Mouse (Mus musculus) hindbrain, embryonic 12.5 days (tissue): ENCODE results near the gene Gpr65. TPM values are rescaled to one million over a fixed set of nuclear protein-coding genes. Genes with fewer than 3 reads are reported as not detected.
"Not testable (repeated sequence)": the region's sequence is repeated elsewhere in the genome, so short reads cannot be mapped to it uniquely, and the experiment has no call there.

Experiments
- ATAC-seq: fragments of 200-750 bp; cut with Nextera tagmentation; 2 replicates; pipeline ENCODE4 v1.8.0; 2017; ENCODE audit warnings: moderate TSS enrichment; ENCODE audit not compliant: low FRiP score
- H3K27ac ChIP-seq: fragments of 300-500 bp; sonication (generic); 2 replicates; pipeline ENCODE4 v1.5.1; 2016; ENCODE audit warnings: mild to moderate bottlenecking
- H3K27me3 ChIP-seq: fragments of 300-500 bp; sonication (generic); 2 replicates; pipeline ENCODE4 v1.6.1; 2016; ENCODE audit warnings: mild to moderate bottlenecking
- H3K36me3 ChIP-seq: fragments of 300-500 bp; sonication (generic); 2 replicates; pipeline ENCODE4 v1.6.1; 2016; ENCODE audit warnings: mild to moderate bottlenecking
- H3K4me1 ChIP-seq: fragments of 300-500 bp; sonication (generic); 2 replicates; pipeline ENCODE4 v1.6.1; 2016
- H3K4me2 ChIP-seq: fragments of 300-500 bp; sonication (generic); replicated peaks from 2 replicates; pipeline ENCODE4 v1.6.1; 2016; ENCODE audit warnings: mild to moderate bottlenecking
- H3K4me3 ChIP-seq: fragments of 300-500 bp; sonication (generic); 2 replicates; pipeline ENCODE4 v1.5.1; 2016; ENCODE audit warnings: mild to moderate bottlenecking
- H3K9ac ChIP-seq: fragments of 300-500 bp; sonication (generic); 2 replicates; pipeline ENCODE4 v1.6.1; 2016; ENCODE audit warnings: mild to moderate bottlenecking, moderate library complexity
- H3K9me3 ChIP-seq: fragments of 300-500 bp; sonication (generic); replicated peaks from 2 replicates; pipeline ENCODE4 v1.6.1; 2016; ENCODE audit warnings: mild to moderate bottlenecking
- WGBS: fragments of 180-500 bp; shearing (Covaris S2); methylation state at CpG from one replicate; pipeline ENCODE4 v1.1.7; 2016; 5-methylcytosine and 5-hydroxymethylcytosine counted together
- polyA plus RNA-seq: library from polyadenylated mRNA; unstranded; fragments of >200 nt; fragmentation: Nextera tagmentation; extraction: Ambion mirVana; gene quantifications from 2 replicates; pipeline ENCODE4 v1.2.1, GENCODE M21; 2016

Gpr65 gene
- polyA plus RNA-seq, 1 experiment from 2014 or later = 0.43 TPM

- no peaks in the 10 kb centered on the region for H3K36me3 ChIP-seq
- no peaks in the 10 kb centered on the region for H3K27me3 ChIP-seq
- H3K4me2 ChIP-seq = no peak overlapping the region
- H3K9me3 ChIP-seq = no peaks in the 10 kb centered on the region
- WGBS = 81% methylated on average over 4 of the region's 4 CpGs
- no peak overlapping the region for H3K27ac ChIP-seq
- no peaks in the 10 kb centered on the region for H3K4me1 ChIP-seq
- no peak for ATAC-seq
- no peak overlapping the region for H3K9ac ChIP-seq
- no peak overlapping the region for H3K4me3 ChIP-seq
These were observed 23.8 kb downstream of the Gpr65 start for GRCm38 (mm10) chr12:98292278-98292677.

GRCm38 (mm10) chr12:98294241-98294640 lies 25.8 kb downstream of the Gpr65 start:
- H3K27ac ChIP-seq = no peak overlapping the region
- no peaks in the 10 kb centered on the region for H3K27me3 ChIP-seq
- no peaks in the 10 kb centered on the region for H3K4me1 ChIP-seq
- H3K36me3 ChIP-seq = no peaks in the 10 kb centered on the region
- H3K9ac ChIP-seq = no peak overlapping the region
- H3K4me3 ChIP-seq = no peak overlapping the region
- H3K9me3 ChIP-seq = no peaks in the 10 kb centered on the region
- no peak for ATAC-seq
- 87% methylated on average over 2 of the region's 2 CpGs for WGBS
- no peak overlapping the region for H3K4me2 ChIP-seq

- Histone ChIP-seq H3K4me3 (no peak overlapping the region), H3K27ac (no peak overlapping the region), H3K4me1 (no peaks in the 10 kb centered on the region), H3K9me3 (no peaks in the 10 kb centered on the region), H3K36me3 (no peaks in the 10 kb centered on the region), H3K27me3 (no peaks in the 10 kb centered on the region), H3K4me2 (no peak overlapping the region), H3K9ac (no peak overlapping the region)
- 92% methylated on average over 5 of the region's 5 CpGs for whole genome bisulfite sequencing
- ATAC-seq = no peak
These were observed 33.5 kb downstream of the Gpr65 start for GRCm38 (mm10) chr12:98301980-98302379.

- Histone ChIP-seq H3K36me3 (no peaks in the 10 kb centered on the region), H3K4me3 (no peak overlapping the region), H3K27me3 (no peaks in the 10 kb centered on the region), H3K4me2 (no peak overlapping the region), H3K27ac (no peak overlapping the region), H3K9me3 (no peaks in the 10 kb centered on the region), H3K9ac (no peak overlapping the region), H3K4me1 (no peaks in the 10 kb centered on the region)
- no peak for ATAC-seq
- 58% methylated on average over 1 of the region's 1 CpGs for WGBS
These were observed 34.6 kb downstream of the Gpr65 start for GRCm38 (mm10) chr12:98303013-98303412.

GRCm38 (mm10) chr12:98307179-98307915 lies 38.9 kb downstream of the Gpr65 start:
- no peaks in the 10 kb centered on the region for H3K36me3 ChIP-seq
- H3K4me2 ChIP-seq = no peak overlapping the region
- no peaks in the 10 kb centered on the region for H3K27me3 ChIP-seq
- H3K4me3 ChIP-seq = no peak overlapping the region
- ATAC-seq = no peak
- H3K9ac ChIP-seq = no peak overlapping the region
- WGBS = 91% methylated on average over 7 of the region's 7 CpGs
- H3K4me1 ChIP-seq = no peaks in the 10 kb centered on the region
- H3K9me3 ChIP-seq = no peaks in the 10 kb centered on the region
- H3K27ac ChIP-seq = no peak overlapping the region

GRCm38 (mm10) chr12:98311376-98312083 lies 43.1 kb downstream of the Gpr65 start:
- 90% methylated on average over 7 of the region's 7 CpGs for WGBS
- H3K4me1 ChIP-seq = no peaks in the 10 kb centered on the region
- no peak overlapping the region for H3K4me2 ChIP-seq
- H3K9ac ChIP-seq = no peak overlapping the region
- no peak for ATAC-seq
- H3K27ac ChIP-seq = no peak overlapping the region
- H3K4me3 ChIP-seq = no peak overlapping the region
- H3K27me3 ChIP-seq = no peaks in the 10 kb centered on the region
- H3K9me3 ChIP-seq = no peaks in the 10 kb centered on the region
- H3K36me3 ChIP-seq = no peaks in the 10 kb centered on the region

- H3K4me1 ChIP-seq = no peaks in the 10 kb centered on the region
- 81% methylated on average over 5 of the region's 5 CpGs for WGBS
- H3K36me3 ChIP-seq = no peaks in the 10 kb centered on the region
- H3K4me2 ChIP-seq = no peak overlapping the region
- H3K27ac ChIP-seq = no peak overlapping the region
- no peak overlapping the region for H3K9ac ChIP-seq
- H3K9me3 ChIP-seq = no peaks in the 10 kb centered on the region
- no peak for ATAC-seq
- no peaks in the 10 kb centered on the region for H3K27me3 ChIP-seq
- no peak overlapping the region for H3K4me3 ChIP-seq
These were observed 47.5 kb downstream of the Gpr65 start for GRCm38 (mm10) chr12:98315924-98316323.

- H3K9me3 ChIP-seq = no peaks in the 10 kb centered on the region
- H3K4me2 ChIP-seq = no peak overlapping the region
- H3K4me3 ChIP-seq = no peak overlapping the region
- ATAC-seq = no peak
- WGBS = 85% methylated on average over 8 of the region's 8 CpGs
- H3K27ac ChIP-seq = no peak overlapping the region
- H3K9ac ChIP-seq = no peak overlapping the region
- no peaks in the 10 kb centered on the region for H3K36me3 ChIP-seq
- no peaks in the 10 kb centered on the region for H3K4me1 ChIP-seq
- no peaks in the 10 kb centered on the region for H3K27me3 ChIP-seq
These were observed 49.4 kb downstream of the Gpr65 start for GRCm38 (mm10) chr12:98317718-98318340.

GRCm38 (mm10) chr12:98322426-98322825 lies 54.0 kb downstream of the Gpr65 start:
- WGBS = 74% methylated on average over 4 of the region's 4 CpGs

GRCm38 (mm10) chr12:98324170-98324569 lies 55.7 kb downstream of the Gpr65 start:
- ATAC-seq, H3K9me3 ChIP-seq, H3K4me1 ChIP-seq, H3K9ac ChIP-seq, H3K36me3 ChIP-seq, H3K4me3 ChIP-seq, H3K27ac ChIP-seq, H3K27me3 ChIP-seq, H3K4me2 ChIP-seq: not testable (repeated sequence)
- no CpG with 5 or more reads among the region's 1 CpGs for WGBS

More at GRCm38 (mm10) chr12:98322426-98322825, 54.0 kb downstream of the Gpr65 start:
- Histone ChIP-seq H3K27me3 (no peaks in the 10 kb centered on the region), H3K9me3 (no peaks in the 10 kb centered on the region), H3K36me3 (no peaks in the 10 kb centered on the region), H3K4me3 (no peak overlapping the region), H3K4me1 (no peaks in the 10 kb centered on the region), H3K27ac (no peak overlapping the region), H3K4me2 (no peak overlapping the region), H3K9ac (no peak overlapping the region)
- ATAC-seq = no peak
